Mouse (Mus musculus): ENCODE data around the gene Igf1r. TPM values are rescaled to one million over a fixed set of nuclear protein-coding genes. Genes with fewer than 3 reads are reported as not detected.

The Igf1r gene
- total RNA-seq, 2 experiments from 2014 or later, result 13.5 to 17.1 TPM

DNA sequence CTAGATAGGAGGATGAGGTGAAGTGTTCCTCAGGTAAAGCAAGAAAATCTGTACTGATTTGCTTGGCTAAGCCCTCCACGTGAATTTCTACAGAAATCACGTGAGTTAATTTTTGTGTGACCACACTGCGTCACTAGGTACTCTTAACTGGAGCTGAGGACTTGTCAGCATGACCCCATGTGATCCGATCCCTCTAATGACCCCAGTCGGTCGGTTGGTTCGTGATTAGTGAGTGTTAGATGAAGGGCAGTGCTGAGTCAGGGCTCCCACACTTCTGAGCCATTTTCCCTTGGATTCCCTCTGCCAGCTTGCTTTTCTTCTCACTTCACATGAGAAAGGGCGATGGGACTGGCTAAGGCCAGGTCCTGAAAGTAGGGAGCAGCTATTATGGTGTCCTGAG lies 86.2 kb downstream of the Igf1r start:
- no peak for ATAC-seq (replicated peaks; ENCODE audit: low FRiP score, poor library complexity, severe bottlenecking)

DNA sequence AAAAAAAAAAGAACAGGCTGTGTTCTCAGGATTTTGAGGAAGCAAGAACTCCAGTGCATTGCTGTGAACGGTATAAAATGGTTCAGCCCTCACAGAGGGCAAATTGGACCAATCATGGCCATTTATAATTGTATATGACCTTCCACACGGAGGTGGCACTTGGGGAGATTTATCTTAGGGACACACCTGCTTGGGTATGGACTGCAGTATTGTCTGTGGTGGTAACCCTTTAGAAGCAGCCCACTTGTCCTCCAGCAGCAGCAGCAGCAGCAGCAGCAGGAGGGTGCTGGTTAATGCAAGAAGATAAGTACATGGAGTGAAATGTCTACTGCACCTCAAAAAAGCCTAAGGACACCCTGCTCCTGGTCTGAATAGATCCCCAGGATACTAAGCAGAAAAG lies 86.9 kb downstream of the Igf1r start:
- no peak for ATAC-seq (replicated peaks; ENCODE audit: low FRiP score, poor library complexity, severe bottlenecking)

DNA sequence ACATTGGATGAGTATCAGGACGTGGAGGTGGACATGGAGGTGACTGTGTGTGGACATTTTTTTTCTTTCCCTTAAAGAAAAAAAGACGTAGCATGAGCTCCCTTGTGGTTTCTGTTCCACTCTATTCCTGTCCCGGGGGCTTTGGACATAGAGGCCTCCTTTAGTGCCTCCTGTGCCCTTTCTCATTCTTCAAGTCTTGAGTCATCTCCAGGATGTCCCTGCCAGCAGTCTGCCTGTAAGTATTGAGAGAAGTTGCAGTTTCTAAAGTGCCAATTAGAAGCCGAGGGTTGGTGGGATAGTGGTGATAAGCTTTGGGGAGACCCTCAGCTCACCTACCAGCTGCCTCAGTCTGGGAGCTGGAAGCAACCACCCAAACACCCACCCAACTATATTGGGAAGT lies 92.0 kb downstream of the Igf1r start:
- no peak for ATAC-seq (replicated peaks; ENCODE audit: low FRiP score, poor library complexity, severe bottlenecking)

DNA sequence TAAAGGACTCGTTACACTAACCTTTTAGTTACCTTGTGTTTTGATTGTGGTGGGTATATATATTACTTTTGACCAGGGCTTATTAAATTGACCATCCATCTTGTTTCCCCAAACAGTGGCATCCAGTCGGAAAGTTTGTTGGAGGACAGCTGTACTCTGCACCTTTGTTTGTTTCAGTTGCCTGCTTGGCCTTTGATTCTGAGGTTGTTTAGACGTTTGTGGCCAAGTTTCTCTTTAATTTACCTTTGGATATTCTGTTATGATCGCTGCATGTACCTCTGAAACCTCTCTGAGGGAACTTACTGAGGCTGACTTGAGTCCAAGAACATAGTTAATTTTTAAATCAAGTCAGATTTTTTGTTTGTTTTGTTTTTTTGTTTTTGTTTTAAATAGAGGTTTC lies 94.5 kb downstream of the Igf1r start:
- no peak for ATAC-seq (replicated peaks; ENCODE audit: low FRiP score, poor library complexity, severe bottlenecking)

DNA sequence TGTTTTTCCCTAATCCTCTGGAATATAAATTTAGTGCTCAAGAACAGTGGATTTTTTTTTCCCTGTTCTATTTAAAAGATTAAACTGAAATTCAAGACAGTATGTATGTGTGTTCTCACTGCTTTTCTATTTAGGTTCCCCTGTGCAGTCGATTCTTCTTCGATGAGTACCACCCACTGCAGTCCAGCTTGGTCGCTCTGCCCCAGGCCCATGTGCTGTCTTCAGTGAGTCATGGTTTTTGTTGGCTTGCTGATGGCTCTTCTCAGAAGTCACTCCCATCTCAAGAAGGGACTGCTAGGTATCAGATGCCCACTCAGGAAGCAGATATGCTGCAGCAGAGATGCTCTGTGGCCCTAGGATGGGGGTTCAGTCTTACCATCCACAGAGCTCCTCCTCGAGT lies 95.9 kb downstream of the Igf1r start:
- no peak for ATAC-seq (replicated peaks; ENCODE audit: low FRiP score, poor library complexity, severe bottlenecking)

DNA sequence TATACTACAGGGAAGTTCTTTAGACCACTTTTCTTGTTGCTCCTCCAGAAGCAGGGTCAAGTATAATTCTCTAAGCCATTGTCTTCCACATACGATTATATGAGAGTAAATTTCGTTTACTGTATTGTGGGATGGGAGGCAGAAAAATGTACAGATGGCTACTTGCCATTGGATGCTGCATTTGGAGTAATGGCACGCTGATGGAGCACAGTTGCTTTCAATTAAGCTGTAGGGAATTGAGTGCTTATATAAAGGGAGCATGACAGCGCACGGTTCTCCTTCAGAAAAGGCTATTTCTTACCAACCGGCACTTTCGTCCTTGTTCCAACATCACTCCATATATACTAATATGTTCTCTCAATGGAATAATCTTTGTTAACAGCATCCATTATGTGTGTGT lies 96.4 kb downstream of the Igf1r start:
- no peak for ATAC-seq (replicated peaks; ENCODE audit: low FRiP score, poor library complexity, severe bottlenecking)

DNA sequence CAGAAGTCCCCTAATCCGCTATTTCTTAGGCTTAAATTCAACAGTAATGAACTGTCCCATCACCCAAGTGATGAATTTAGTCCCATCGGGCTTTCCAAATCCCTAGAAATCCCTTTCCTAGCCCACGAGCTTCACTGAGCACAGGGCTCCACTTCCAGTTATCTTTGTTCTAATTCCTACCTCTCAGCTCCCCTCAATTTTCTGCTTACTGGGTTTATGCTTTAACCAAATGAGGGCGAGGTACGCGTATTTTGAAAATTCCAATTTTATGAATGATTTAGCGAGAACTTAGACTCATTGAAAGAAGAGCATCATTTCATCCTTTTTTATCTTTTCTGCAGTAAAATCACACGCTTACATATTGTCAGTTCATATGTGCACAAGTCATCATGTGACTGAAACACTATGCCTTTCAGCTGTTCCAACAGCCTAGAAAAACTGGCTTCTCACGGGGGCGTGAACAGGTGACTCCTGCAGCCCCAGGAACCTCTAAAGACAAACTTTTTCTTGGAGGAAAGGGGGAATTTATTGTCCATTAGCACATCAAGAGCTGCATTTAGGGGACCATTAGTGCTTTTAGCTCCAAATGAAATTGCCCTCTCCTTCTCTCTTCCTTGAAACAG lies 100.5 kb downstream of the Igf1r start:
- ATAC-seq (replicated peaks; ENCODE audit: low FRiP score, poor library complexity, severe bottlenecking), result no peak

DNA sequence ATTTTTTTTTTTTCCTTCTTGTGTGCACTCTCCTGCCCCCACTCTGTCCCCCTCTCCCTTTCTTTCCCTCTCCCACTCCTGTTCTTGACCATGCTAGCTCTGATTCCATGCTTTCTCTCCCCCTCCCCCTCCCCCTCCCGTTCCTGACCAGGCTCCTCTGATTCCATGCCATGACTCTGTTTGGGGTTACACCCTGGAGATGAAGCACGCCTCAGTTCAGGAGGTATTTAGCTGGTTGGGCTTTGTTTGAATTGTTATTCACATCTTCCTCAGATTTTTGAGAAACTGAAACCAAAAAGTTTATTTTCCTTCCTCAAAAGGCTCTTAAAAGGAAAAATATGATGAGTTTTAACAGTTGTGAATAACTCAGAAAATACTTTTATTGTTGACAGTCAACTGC lies 101.9 kb downstream of the Igf1r start:
- ATAC-seq (replicated peaks; ENCODE audit: low FRiP score, poor library complexity, severe bottlenecking), result no peak

DNA sequence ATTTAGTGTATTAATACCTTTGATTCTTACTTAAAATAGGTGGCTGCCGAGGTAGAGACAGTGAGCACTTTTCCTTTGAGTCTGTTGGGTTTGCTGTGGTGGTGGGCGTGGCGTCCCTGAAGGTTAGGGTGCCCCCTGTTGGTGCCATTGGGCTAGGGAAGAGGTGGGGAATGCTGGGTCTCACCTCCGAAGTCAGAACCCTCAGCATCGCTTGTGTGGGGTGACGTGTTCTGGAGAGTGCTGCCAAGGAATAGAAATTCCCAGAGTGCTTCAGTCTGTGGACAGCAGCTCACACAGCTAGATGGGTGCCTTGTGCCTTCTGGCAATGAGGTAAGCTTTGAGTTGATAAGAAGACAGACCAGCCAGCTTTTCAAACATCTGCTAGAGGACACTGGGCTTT lies 102.3 kb downstream of the Igf1r start:
- ATAC-seq (replicated peaks; ENCODE audit: low FRiP score, poor library complexity, severe bottlenecking), result 0 out of 2 replicates have a peak, but pooled peaks have one; percentile 48

DNA sequence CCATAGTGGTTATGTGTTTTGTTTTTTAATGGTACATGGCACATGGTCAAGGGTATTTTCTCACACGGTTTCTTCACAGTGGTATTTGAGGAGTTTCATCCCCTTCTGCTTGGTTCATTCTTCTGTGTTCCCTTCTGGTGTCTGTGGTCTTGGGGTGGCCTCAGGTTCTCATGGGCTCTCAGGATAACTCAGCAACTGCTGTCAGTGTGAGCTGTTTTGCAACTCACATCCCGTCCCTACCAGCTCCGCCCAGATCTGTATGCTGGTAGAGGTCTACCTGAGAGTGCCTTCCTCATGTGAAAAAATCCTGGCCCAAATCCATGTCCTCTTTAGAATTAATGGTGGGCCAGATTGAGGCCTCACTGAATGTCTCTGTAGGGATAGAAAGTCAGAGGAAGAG lies 104.4 kb downstream of the Igf1r start:
- ATAC-seq (replicated peaks; ENCODE audit: low FRiP score, poor library complexity, severe bottlenecking), result no peak

DNA sequence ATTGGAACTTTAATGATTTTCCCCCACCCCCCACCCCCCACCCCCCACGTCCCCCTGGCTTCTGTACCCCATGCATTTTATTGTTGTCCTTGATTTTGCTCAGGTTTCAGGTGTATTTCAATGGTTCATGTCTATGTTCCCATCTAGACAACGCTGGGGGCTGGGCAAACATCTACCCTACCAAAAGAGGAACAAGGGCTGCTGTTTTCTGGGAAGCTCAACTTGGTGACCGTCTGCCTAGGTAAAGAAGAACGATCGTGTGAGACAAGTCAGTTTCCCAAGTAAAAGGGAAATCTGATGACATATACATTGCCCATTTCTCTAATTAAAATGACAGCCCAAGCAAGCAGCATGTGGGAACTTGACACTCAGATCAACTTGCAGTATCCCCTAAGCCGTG lies 107.1 kb downstream of the Igf1r start:
- no peak for ATAC-seq (replicated peaks; ENCODE audit: low FRiP score, poor library complexity, severe bottlenecking)

DNA sequence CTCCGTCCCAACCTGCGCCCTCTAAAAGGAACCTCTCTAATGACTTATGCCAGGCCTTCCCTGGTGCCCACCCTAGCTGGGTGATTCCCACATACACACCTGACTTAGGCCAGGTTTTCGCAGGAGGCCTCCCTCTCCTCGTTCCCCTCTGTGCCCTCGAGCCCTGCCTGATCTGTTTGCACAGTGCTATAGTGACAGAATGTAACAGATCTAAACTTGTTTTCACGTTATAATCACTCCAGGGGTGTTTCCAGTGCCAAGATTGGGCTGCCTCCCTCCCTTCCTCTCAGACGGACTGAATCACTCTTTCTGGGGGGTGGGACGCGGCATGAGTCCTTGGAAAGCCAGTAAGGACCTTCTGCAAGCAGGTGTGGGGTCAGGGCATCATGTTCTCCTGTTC lies 108.8 kb downstream of the Igf1r start:
- ATAC-seq (replicated peaks; ENCODE audit: low FRiP score, poor library complexity, severe bottlenecking), result no peak

DNA sequence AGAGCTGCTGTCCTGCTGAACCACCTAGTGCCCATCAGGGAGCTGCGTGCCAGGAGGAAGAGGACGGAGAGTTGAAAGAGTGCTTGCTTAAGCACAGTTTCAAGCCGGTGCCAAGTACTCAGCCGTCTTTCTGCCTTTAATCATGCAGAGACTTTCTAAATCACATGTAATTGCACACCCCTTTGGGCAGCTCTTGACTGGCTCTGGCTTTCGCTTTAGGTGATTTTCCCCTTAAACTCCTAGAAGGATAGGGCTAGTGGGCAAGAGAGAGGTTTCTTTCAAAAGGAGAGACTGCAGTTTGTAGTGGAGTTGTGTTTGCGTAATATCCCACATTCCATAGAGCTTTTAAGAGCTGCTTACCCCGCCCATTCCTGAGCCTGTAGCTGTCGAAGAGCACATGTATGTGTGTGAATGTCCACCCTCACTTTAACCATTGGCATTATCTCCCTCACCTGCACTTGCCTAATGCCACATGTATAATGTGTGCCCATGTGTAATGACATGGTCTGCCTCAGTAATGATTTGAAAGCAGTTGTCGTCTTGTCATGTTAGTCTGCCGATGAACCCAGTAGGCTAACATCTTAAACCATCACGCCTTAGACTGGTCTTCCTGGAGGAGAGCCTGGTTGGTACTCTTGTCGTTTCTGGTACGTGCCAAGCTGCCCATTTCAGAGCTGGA lies 109.7 kb downstream of the Igf1r start:
- no peak for ATAC-seq (replicated peaks; ENCODE audit: low FRiP score, poor library complexity, severe bottlenecking)

DNA sequence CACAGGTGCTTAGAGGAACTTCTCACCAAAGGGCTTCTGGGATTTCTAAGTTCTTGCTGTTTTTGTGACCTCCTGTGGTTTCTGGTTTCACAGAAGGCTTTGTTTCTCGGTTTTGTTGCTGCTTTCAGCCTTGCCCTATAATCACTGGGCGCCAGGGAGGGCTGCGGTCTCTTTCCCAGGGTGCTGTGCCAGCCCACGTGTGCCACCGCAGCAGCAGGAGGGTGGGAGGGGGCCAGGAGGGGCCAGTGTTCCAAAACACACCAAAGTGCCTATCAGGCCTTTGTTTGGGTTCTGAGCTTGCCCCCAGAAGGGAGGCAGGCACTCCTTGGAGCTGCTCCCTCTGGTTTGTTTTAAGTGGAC lies 110.2 kb downstream of the Igf1r start:
- no peak for ATAC-seq (replicated peaks; ENCODE audit: low FRiP score, poor library complexity, severe bottlenecking)

DNA sequence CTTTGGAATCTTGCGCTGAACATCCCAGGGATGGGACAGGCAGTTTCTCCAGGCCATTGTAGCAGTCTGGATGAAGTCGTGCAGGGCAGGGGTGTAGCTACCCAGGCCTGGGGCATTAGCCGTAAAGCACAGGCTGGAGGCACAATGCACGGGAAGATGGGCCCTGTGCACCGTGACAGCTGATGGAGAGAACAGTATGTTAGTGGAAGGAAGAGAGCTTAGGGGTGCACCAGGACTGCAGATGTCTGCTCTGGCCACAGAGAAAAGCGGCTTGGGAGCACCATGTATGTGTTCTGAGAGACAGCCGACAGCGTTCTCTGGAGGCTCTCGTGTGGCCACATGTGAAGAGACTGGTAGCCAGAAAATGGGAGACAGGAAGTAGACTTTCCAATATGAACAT lies 111.1 kb downstream of the Igf1r start:
- ATAC-seq (replicated peaks; ENCODE audit: low FRiP score, poor library complexity, severe bottlenecking), result 0 out of 2 replicates have a peak, but pooled peaks have one; percentile 29

DNA sequence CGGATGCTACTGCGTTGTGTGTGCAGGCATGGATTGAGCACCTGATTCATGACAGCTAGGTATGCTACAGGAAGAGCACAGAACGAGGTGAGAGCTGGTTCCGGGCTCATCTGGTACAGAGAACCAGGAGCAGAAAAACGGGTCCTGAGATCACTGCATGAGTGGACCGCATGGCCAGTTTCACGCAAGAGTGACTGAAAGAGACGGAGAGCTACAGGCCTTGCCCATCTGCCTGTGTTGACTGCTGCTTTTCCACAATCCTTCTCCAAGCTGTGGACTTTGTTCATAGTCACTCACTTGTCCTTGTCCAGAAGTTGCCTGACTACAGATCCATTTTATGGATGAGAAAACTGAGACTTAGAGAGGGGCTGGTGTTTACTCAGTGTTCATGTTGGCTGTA lies 111.5 kb downstream of the Igf1r start:
- no peak for ATAC-seq (replicated peaks; ENCODE audit: low FRiP score, poor library complexity, severe bottlenecking)

DNA sequence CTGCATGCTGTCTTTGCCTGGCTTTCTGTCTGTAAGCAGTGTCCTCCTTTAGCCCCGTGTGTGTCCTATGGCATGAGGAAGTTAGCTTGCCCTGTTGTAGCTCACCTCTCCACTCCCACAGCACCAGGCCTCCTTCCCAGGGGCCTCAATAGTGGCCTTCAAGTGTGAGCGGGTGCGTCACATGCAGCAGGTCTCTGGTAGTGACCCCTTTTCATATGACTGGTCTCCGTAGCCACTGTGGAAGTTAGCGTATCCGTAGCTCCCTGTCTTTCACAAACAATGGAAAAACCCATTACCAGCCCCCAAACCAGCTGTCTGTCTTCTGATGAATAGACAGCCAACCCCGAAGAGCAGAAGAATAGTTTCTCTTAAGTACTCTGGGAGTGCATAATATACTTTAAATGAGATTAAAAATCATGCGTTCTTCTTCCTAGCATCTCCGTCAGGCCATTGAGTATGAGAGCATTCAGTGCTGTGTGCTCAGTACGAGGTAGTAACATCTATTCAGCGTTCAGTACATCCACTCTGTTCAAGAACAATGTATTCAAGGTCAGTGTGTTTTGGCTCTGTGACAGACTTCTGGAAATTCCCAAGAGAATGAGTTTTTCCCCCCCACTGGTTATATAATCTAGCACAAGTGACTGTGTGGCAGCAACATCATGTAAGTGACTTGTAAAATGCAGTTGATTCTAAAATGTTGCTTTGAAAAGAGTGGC lies 112.2 kb downstream of the Igf1r start:
- ATAC-seq (replicated peaks; ENCODE audit: low FRiP score, poor library complexity, severe bottlenecking), result no peak

DNA sequence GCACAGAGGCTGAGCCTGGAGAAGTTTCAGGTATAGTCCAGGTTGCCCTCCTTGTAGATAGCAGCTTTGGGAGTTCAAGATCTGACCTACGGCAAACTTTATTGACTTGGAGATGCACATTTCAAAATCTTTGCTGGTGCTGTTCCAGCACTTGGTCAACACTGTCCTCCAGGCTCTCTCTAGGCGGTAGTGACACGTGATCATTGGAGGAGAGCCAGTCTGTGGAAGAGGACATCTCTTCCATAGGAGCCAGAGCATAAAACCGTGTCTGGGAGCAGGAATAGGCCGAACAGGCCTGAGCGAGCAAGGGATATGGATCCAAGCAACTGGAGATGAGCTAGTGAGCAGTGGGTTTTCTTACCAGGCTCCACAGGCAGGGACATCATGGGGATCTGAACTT lies 113.3 kb downstream of the Igf1r start:
- ATAC-seq (replicated peaks; ENCODE audit: low FRiP score, poor library complexity, severe bottlenecking), result no peak

DNA sequence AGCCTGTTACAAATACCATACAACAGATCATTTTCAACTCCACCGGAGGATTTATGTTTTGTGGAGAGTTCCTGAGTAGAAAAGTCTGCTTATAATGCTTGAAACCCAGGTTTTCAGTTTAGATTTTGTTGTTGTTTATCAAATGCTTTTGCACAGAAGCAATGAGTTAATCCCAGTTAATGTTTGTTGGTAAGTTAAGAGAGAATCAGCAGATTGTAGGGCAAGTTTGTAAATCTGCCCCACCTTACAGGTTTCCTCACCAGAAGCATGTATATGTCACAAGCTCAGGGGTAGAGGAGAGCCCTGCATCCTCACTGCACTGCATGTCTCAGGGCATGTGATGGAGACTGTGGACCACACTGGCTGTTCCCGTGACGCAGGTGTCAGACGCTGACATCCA lies 114.7 kb downstream of the Igf1r start:
- no peak for ATAC-seq (replicated peaks; ENCODE audit: low FRiP score, poor library complexity, severe bottlenecking)

DNA sequence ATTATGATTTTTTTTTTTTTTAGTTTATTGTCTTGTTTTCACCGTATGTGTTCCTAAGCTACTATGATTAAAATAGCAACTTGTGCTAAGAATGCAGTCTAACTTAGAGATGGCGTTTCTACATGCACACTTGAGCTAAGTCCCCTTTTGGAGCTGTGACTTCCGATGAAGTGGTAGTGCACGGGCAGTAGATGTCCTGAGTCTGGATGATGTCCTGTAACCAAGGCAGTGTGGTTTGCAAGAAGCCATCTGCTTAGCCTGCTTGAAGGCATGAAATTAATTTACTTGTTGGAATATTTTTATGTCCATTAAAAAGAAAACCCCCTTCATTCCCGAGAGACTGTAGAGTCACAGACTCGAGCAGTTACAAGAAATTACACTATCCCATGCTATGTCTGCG lies 116.7 kb downstream of the Igf1r start:
- ATAC-seq (replicated peaks; ENCODE audit: low FRiP score, poor library complexity, severe bottlenecking), result no peak

DNA sequence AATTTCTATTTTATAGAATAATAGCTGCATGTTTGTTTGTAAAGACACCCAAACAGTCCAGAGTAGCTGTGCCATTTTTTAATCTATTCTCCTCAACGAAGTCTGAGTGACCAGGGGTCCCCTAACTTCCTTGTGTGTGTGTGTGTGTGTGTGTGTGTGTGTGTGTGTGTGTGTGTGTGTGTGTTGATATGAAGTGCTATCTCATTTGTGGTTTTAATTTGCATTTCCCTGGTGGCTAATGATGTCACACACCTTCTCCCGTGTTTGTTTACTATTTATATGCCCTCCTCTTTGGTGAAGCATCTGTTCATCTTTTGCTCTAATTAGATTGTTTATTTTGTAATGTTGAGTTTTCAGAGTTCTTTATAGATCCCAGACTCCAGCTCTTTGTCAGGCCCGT lies 117.4 kb downstream of the Igf1r start:
- ATAC-seq (replicated peaks; ENCODE audit: low FRiP score, poor library complexity, severe bottlenecking), result no peak
